Mouse (Mus musculus) intestine, postnatal 0 days (tissue): Measurements from ENCODE around the gene Gabrr1. TPM values are rescaled to one million over a fixed set of nuclear protein-coding genes. Genes with fewer than 3 reads are reported as not detected.
"Not testable (repeated sequence)": the region's sequence is repeated elsewhere in the genome, so short reads cannot be mapped to it uniquely, and the experiment has no call there.

Experiments used
- ATAC-seq: fragments of 200-750 bp; cut with Nextera tagmentation; 2 replicates; pipeline ENCODE4 v1.8.0; 2017; ENCODE audit warnings: mild to moderate bottlenecking, moderate TSS enrichment, moderate library complexity
- H3K27ac ChIP-seq: fragments of 300-500 bp; sonication (generic); 2 replicates; pipeline ENCODE4 v1.5.1; 2014; ENCODE audit warnings: mild to moderate bottlenecking, low read depth, low read length, moderate library complexity
- H3K27me3 ChIP-seq: fragments of 300-500 bp; sonication (generic); replicated peaks from 2 replicates; pipeline ENCODE4 v1.6.1; 2014; ENCODE audit warnings: low read length, mixed read lengths; ENCODE audit not compliant: control insufficient read depth, insufficient read depth
- H3K36me3 ChIP-seq: fragments of 300-500 bp; sonication (generic); 2 replicates; pipeline ENCODE4 v1.6.1; 2014; ENCODE audit warnings: mild to moderate bottlenecking, moderate library complexity; ENCODE audit not compliant: control insufficient read depth, insufficient read depth
- H3K4me1 ChIP-seq: fragments of 300-500 bp; sonication (generic); replicated peaks from 2 replicates; pipeline ENCODE4 v1.6.1; 2014; ENCODE audit warnings: antibody characterized with exemption, low read length, mixed read lengths; ENCODE audit not compliant: control insufficient read depth, insufficient read depth
- H3K4me2 ChIP-seq: fragments of 300-500 bp; sonication (generic); replicated peaks from 2 replicates; pipeline ENCODE4 v1.6.1; 2014; ENCODE audit warnings: low read depth, mild to moderate bottlenecking, moderate library complexity
- H3K4me3 ChIP-seq: fragments of 300-500 bp; sonication (generic); 2 replicates; pipeline ENCODE4 v1.5.1; 2014; ENCODE audit warnings: low read depth, low read length
- H3K9ac ChIP-seq: fragments of 300-500 bp; sonication (generic); 2 replicates; pipeline ENCODE4 v1.6.1; 2014; ENCODE audit warnings: mild to moderate bottlenecking, low read depth, low read length
- H3K9me3 ChIP-seq: fragments of 300-500 bp; sonication (generic); 2 replicates; pipeline ENCODE4 v1.6.1; 2016; ENCODE audit warnings: mixed run types; ENCODE audit not compliant: control insufficient read depth
- CTCF ChIP-seq: sonication (generic); IDR thresholded peaks from 2 replicates; pipeline ENCODE4 v1.5.1; 2016; ENCODE audit warnings: low read depth, mild to moderate bottlenecking, control low read depth, antibody characterized with exemption, moderate library complexity
- WGBS: fragments of 180-500 bp; shearing (Covaris S2); extraction: QIAGEN DNeasy Blood & Tissue Kit; methylation state at CpG from one replicate; pipeline ENCODE4 v1.1.7; 2014; 5-methylcytosine and 5-hydroxymethylcytosine counted together
- polyA plus RNA-seq: library from polyadenylated mRNA; unstranded; fragments of >200 nt; fragmentation: Nextera tagmentation; extraction: Ambion mirVana; gene quantifications from 2 replicates; pipeline ENCODE4 v1.2.1, GENCODE M21; 2015

Gene Gabrr1
- 0.12 and 0.20 TPM in 2 replicates for polyA plus RNA-seq

- ATAC-seq = no peak
- WGBS = 52% methylated on average over 11 of the region's 11 CpGs
- Histone ChIP-seq H3K27me3 (no peaks in the 10 kb centered on the region), H3K9ac (no peak within 1 kb of the TSS), H3K9me3 (0 out of 2 replicates have a peak, but pooled peaks cover 3% of the 10 kb centered on the region), H3K36me3 (no peaks in the 10 kb centered on the region), H3K4me3 (no peak within 1 kb of the TSS), H3K27ac (no peak within 1 kb of the TSS), H3K4me2 (no peak within 1 kb of the TSS), H3K4me1 (no peaks in the 10 kb centered on the region)
- no peak for TF ChIP-seq CTCF
These were observed at the start of gene Gabrr1 for GRCm38 (mm10) chr4:33132221-33132620. Gene Gabrr1, plus strand, starts transcription at chr4:33132521.

- Histone ChIP-seq H3K4me2 (no peak overlapping the region), H3K4me1 (no peaks in the 10 kb centered on the region), H3K36me3 (no peaks in the 10 kb centered on the region), H3K9me3 (no peaks in the 10 kb centered on the region), H3K27me3 (no peaks in the 10 kb centered on the region), H3K9ac (no peak overlapping the region), H3K27ac (no peak overlapping the region), H3K4me3 (no peak overlapping the region)
- no peak for TF ChIP-seq CTCF
- 77% methylated on average over 6 of the region's 6 CpGs for WGBS
- no peak for ATAC-seq
These were observed 33.1 kb upstream of the Gabrr1 start for GRCm38 (mm10) chr4:33099118-33099694.

DNA sequence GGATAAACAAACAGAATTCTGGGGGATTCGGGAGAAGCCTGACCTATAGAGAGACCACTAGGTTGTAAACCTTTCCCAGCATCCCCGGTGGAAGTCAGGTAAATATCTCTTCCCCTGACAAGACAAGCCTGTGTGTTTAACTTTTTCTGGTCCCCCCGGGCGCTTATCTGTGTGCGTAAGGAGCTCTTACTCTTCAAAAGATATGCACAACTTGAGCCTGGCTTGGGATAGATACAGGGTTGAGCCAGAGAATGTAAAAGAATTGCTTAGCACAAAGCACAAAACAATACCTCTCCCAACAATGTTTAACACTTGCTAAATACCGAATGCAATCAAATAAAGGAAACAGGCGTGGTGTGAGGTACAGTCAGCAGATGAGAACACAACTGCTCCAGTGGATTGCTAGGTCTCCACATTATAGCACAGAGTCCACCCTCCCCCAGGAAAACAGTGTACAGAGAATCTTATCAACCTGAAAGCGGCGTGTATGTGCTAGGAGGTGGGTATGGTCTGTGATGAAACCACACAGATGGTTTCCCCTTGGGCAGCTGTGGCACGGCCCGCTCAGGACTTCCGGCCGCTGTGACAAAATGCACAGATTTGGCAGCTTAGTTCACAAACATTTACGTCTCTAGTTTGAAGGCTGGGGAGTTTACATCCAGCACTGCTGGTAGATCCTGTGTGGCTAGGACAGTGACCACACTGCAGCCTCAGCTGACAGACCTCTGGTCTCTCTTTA lies 22.4 kb upstream of the Gabrr1 start:
- Histone ChIP-seq H3K4me1 (no peaks in the 10 kb centered on the region), H3K4me2 (no peak overlapping the region), H3K9ac (no peak overlapping the region), H3K36me3 (no peaks in the 10 kb centered on the region), H3K4me3 (no peak overlapping the region), H3K27ac (no peak overlapping the region), H3K9me3 (no peaks in the 10 kb centered on the region), H3K27me3 (no peaks in the 10 kb centered on the region)
- no peak for ATAC-seq
- 42% methylated on average over 14 of the region's 14 CpGs for WGBS
- no peak for TF ChIP-seq CTCF

GRCm38 (mm10) chr4:33110845-33111244 lies 21.5 kb upstream of the Gabrr1 start:
- 80% methylated on average over 7 of the region's 7 CpGs for WGBS
- no peak overlapping the region for H3K27ac ChIP-seq
- no peak overlapping the region for H3K4me2 ChIP-seq
- no peaks in the 10 kb centered on the region for H3K36me3 ChIP-seq
- no peak for TF ChIP-seq CTCF
- no peaks in the 10 kb centered on the region for H3K4me1 ChIP-seq
- no peaks in the 10 kb centered on the region for H3K9me3 ChIP-seq
- no peaks in the 10 kb centered on the region for H3K27me3 ChIP-seq
- no peak overlapping the region for H3K4me3 ChIP-seq
- no peak for ATAC-seq
- H3K9ac ChIP-seq = no peak overlapping the region

GRCm38 (mm10) chr4:33111358-33111757 lies 21.0 kb upstream of the Gabrr1 start:
- Histone ChIP-seq H3K36me3 (no peaks in the 10 kb centered on the region), H3K4me1 (no peaks in the 10 kb centered on the region), H3K9ac (no peak overlapping the region), H3K27me3 (no peaks in the 10 kb centered on the region), H3K4me2 (no peak overlapping the region), H3K4me3 (no peak overlapping the region), H3K9me3 (no peaks in the 10 kb centered on the region), H3K27ac (no peak overlapping the region)
- no peak for TF ChIP-seq CTCF
- no peak for ATAC-seq
- 85% methylated on average over 9 of the region's 9 CpGs for WGBS

- ATAC-seq, H3K36me3 ChIP-seq, H3K27ac ChIP-seq, H3K9me3 ChIP-seq, H3K27me3 ChIP-seq, H3K4me1 ChIP-seq, H3K4me2 ChIP-seq, H3K4me3 ChIP-seq, H3K9ac ChIP-seq: not testable (repeated sequence)
- WGBS = 94% methylated on average over 8 of the region's 14 CpGs
These were observed 19.5 kb upstream of the Gabrr1 start for GRCm38 (mm10) chr4:33112866-33113265.
